Mouse (Mus musculus): Measurements from ENCODE around the gene Olfr71.

The Olfr71 gene

DNA sequence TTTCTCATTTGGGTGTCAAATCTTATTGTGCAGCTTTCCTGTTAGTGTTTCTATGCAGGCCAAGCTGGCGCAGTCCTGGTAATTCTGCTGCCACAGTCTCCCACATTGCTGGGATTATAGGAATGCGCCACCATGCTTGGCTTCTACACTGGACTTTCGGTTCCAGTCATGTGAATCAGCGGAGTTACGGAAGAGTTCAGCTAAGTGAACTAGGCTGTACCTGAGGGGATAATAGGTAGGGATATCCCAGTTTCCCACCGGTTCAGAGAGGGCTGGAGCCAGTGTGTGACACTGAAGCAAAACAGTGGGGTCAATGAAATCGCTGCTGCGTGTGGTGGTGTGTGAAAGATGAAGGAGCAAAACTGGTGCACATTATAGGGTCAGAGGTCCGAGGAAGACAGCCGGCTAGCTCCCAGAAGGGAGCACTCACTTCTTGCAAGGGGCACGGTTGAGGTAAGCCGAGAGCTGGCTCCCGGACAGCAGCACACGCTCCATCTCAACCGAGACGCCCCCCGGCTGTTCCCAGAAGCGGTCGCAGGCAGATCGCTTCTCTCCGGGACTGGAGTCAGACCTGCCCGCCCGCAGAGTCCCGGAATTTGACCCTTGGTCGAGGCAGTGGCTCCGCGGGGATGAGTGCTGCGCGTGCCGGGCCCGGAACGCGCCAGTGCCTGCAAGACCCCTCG is 54.3 kb downstream of the Olfr71 start:
- DNase-seq, result peak; percentile 60

Measured in kidney, postnatal 14 days (tissue).